Mouse (Mus musculus): Measurements from ENCODE around the gene Gm10188.

DNA sequence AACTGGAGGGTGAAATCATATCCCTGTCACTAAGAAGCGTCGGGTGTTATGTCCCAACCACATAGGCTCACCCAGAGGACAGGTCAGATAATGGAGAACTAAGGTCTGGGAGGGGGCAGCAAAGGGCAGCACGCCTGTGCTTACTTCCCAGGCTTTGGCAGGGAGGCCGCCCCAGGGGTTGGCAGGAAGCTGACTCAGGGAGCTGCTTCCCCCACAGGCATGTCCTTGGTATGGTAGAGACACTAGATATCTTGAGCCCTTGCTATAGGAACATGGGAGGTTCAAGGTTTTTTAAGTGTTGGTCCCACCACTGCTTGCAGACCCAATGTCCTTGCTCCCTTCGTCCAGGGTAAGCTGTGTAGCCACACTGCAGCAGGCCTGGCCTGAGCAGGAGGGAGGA, 23.6 kb downstream of the Gm10188 start:
- TF ChIP-seq POLR2A (IDR thresholded peaks at IDR 0.05; ENCODE audit: borderline replicate concordance, extremely low read depth, insufficient read depth, insufficient read length, poor library complexity, severe bottlenecking): no peak
- no peak for TF ChIP-seq CTCF (IDR thresholded peaks at IDR 0.05; ENCODE audit: borderline replicate concordance, extremely low read depth, insufficient read depth, insufficient read length)
